Mouse (Mus musculus): ENCODE measurements around the gene Mapkapk2. TPM values are rescaled to one million over a fixed set of nuclear protein-coding genes. Genes with fewer than 3 reads are reported as not detected.
A peak's percentile ranks its signal among the peaks of the same experiment; 100 is the strongest.

Gene Mapkapk2
- polyA plus RNA-seq, 1 experiment from 2014 or later = 51.1 TPM

DNA sequence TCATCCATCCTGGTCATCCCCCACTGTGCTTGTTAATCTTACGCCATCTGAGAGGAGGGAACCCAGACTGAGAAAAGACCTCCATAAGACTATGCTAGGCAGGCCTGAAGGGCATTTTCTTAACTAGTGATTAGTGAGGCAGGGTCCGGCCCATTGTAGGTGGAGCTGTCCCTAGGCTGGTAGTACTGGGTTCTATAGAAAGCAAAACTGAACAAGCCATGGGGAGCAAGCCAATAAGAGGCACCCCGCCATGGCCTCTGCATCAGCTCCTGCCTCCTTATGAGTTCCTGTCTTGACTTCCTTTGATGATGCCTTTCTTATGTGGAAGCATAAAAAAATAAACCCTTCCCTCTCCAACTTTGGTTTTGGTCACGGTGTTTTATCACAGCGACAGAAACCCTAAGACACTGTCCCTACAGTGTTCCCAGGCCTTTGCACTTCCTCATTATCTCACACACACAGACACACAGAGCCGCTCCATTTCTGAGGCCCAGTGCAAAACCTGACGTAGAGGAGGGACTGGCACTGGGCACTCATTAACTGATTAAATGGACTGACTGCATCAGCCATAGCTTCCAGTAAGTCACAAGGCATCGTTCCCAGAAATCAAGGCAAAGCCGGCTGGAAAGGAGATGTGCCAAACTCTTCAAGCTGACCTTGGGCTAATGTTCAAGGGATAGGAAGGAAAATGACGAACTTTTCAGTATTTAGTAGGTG lies 29.5 kb downstream of the Mapkapk2 start:
- WGBS = 90% methylated on average over 10 of the region's 10 CpGs
- Histone ChIP-seq H3K4me3 (no peak overlapping the region), H3K9me3 (no peaks in the 10 kb centered on the region), H3K4me1 (replicated peaks) (peaks cover 24% of the 10 kb centered on the region), H3K36me3 (peaks cover 14% of the 10 kb centered on the region), H3K27me3 (ENCODE audit: insufficient read depth, poor library complexity, severe bottlenecking) (no peaks in the 10 kb centered on the region), H3K27ac (no peak overlapping the region)
- no peak for DNase-seq (ENCODE audit: low spot score)

DNA sequence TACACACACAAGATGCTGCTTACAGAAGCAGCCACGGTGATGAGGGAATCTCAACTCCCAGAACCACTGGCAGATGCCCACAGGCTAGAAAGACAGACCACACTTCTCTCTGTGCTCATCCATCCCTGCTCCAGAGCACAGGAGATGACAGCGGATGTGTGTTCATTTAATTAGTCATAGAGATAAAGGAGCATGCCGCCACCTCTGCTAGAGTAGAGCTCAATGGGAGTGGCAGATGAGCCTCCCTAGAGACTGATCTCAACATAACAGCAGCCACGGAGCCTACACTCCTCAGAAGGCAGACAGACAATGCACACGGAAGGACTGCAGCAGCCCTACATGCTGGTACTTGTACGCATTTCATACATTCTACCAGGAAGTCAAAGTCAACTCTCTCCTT lies 33.4 kb downstream of the Mapkapk2 start:
- Histone ChIP-seq H3K27ac (no peak overlapping the region), H3K27me3 (ENCODE audit: insufficient read depth, poor library complexity, severe bottlenecking) (no peaks in the 10 kb centered on the region), H3K4me1 (replicated peaks) (peaks cover 52% of the 10 kb centered on the region), H3K36me3 (peaks cover 14% of the 10 kb centered on the region), H3K4me3 (no peak overlapping the region), H3K9me3 (no peaks in the 10 kb centered on the region)
- no peak for DNase-seq (ENCODE audit: low spot score)
- WGBS = 70% methylated on average over 6 of the region's 6 CpGs

DNA sequence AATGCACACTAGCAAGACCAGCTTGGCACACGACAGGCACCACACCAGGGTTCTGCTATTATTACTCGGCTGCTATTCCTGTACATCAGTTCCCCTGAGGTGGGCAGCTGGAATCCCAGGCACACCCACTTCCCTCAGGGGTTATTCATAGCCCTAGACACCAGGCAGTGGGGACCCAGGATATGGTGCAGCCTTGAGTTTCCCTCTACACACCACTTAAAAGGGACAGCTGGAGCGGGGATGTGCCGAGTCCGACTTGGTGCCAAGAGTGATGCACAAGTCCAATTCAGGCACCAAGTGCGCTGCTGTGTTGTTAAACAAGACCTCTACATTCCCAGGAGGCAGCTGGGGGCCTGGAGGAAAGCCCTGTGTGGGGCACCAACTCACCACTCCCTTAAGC lies 34.8 kb downstream of the Mapkapk2 start:
- Histone ChIP-seq H3K36me3 (peaks cover 13% of the 10 kb centered on the region), H3K4me3 (no peak overlapping the region), H3K9me3 (no peaks in the 10 kb centered on the region), H3K27me3 (ENCODE audit: insufficient read depth, poor library complexity, severe bottlenecking) (no peaks in the 10 kb centered on the region), H3K4me1 (replicated peaks) (peaks cover 66% of the 10 kb centered on the region), H3K27ac (peak overlapping the region; percentile 16; the same call in 1 of the 2 replicates)
- 88% methylated on average over 6 of the region's 6 CpGs for WGBS
- no peak for DNase-seq (ENCODE audit: low spot score)

DNA sequence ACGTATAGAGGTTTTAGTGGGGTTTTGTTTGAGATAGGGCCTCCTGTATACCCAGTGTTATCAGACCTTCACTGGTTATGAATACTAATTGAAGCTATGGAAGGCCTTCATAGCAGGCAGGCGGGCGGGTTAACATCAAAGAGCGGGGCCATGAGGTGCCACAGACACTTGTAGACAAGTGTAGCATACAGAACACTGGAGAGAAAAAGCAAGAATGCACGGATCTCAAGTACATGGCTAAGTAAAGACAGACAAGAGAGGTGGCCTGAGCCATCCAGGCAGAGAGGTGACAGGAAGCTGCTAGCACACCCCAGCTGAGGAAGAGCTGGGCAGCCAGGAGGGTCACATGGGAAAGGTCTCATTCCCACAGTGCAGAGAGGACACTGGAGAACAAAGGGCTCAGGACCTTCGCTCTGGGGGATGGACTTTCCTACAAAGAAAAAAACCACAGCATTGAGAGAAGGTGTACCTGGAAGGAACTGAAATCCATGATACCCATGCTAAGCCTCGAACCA lies 35.8 kb downstream of the Mapkapk2 start:
- no peaks in the 10 kb centered on the region for H3K9me3 ChIP-seq
- peak overlapping the region; percentile 50; the same call in 1 of the 2 replicates for H3K27ac ChIP-seq
- peaks cover 16% of the 10 kb centered on the region for H3K36me3 ChIP-seq
- H3K27me3 ChIP-seq (ENCODE audit: insufficient read depth, poor library complexity, severe bottlenecking) = no peaks in the 10 kb centered on the region
- H3K4me1 ChIP-seq (replicated peaks) = peaks cover 66% of the 10 kb centered on the region
- no peak for DNase-seq (ENCODE audit: low spot score)
- WGBS = 82% methylated on average over 7 of the region's 7 CpGs
- H3K4me3 ChIP-seq = no peak overlapping the region

DNA sequence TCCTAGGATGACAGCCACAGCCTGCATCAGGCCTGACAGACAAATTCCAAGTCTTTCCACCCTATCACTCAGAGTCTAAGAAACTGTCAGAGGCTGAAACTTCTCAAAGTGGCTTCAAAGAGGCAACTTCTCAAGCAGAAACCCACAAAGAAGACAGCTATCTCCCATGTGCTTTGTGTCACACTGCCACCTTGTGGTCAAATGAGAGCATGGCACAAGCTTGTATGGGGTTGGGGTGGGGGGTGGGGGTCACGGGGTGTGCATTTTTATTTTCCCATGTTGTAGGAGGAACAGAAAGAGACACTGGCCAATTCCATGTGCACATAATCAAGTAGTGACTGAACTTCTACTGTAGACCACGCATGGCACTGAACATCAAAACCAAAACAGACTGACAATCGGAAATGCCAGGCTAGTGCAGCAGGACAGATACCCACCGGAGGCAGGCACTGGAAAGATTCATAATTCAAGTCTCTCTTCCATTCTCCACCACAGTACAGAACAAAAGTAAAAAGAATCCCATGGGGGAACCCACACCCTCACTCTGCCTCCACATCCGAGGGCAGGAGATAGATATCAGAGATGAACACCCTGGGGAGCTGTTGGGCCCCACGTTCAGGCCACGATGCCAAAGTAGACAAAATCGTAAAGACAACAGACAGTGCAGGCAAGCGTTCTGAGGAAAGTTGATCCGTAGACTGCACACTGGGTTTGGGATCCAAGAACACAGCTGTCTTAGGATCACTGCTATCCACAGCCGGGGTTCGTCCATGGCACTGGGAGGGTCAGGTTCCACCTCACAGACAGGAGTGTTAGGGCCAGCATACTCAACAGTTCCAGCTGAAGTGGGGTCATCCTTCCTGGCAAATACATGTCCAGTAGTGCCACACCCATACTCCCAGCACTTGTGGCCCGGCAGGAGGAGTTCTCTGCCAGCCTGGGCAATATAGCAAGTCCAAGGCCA lies 37.1 kb downstream of the Mapkapk2 start:
- peak; percentile 53 for DNase-seq (ENCODE audit: low spot score)
- Histone ChIP-seq H3K36me3 (peaks cover 27% of the 10 kb centered on the region), H3K4me1 (replicated peaks) (peaks cover 66% of the 10 kb centered on the region), H3K27ac (peak overlapping the region; percentile 73), H3K9me3 (no peaks in the 10 kb centered on the region), H3K27me3 (ENCODE audit: insufficient read depth, poor library complexity, severe bottlenecking) (no peaks in the 10 kb centered on the region), H3K4me3 (no peak overlapping the region)
- WGBS = 70% methylated on average over 13 of the region's 13 CpGs

DNA sequence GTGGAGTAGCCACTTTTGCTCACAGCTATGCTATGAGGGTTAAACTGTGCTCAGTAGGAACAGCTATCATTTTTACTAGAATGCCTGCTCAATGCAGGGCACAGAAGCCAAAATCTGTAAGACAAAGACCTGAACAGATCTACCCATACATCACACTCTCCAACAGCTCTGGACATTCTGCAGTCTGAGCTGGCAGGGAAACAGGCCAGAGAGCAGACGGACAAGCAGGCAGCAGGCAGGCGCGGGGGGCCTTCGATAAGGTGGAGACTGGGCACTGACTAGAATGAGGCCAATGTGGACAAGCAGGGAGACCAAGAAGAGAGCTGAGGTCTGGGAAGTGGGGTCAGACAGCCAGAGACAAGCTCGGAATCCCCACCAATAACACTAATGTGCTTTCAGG lies 37.8 kb downstream of the Mapkapk2 start:
- no peaks in the 10 kb centered on the region for H3K27me3 ChIP-seq (ENCODE audit: insufficient read depth, poor library complexity, severe bottlenecking)
- no peaks in the 10 kb centered on the region for H3K9me3 ChIP-seq
- peaks cover 66% of the 10 kb centered on the region for H3K4me1 ChIP-seq (replicated peaks)
- DNase-seq (ENCODE audit: low spot score) = no peak
- no peak overlapping the region for H3K4me3 ChIP-seq
- 90% methylated on average over 5 of the region's 5 CpGs for WGBS
- H3K27ac ChIP-seq = peak overlapping the region; percentile 73
- H3K36me3 ChIP-seq = peaks cover 34% of the 10 kb centered on the region

DNA sequence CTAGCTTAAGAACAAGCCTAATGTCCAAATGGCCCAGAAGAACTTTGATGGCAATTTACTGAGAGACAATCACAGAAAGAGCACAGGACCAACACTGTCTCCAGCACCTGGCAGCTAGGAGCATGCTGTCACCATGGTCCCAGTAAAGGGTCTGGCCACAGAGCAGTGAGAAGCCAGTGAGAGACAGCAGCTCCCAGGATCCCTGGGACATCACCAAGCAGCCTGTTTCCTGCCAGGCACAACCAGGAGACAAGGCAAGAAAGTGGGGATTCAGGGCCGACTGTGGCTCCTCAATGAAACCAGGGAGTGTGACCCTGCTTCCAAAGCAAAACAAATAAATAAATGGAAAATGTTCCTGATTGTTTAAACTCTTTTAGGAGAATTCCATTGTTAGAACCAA lies 38.2 kb downstream of the Mapkapk2 start:
- H3K4me1 ChIP-seq (replicated peaks) = peaks cover 63% of the 10 kb centered on the region
- DNase-seq (ENCODE audit: low spot score) = no peak
- H3K36me3 ChIP-seq = peaks cover 38% of the 10 kb centered on the region
- 65% methylated on average over 1 of the region's 1 CpGs for WGBS
- H3K27me3 ChIP-seq (ENCODE audit: insufficient read depth, poor library complexity, severe bottlenecking) = no peaks in the 10 kb centered on the region
- H3K4me3 ChIP-seq = no peak overlapping the region
- no peaks in the 10 kb centered on the region for H3K9me3 ChIP-seq
- H3K27ac ChIP-seq = peak overlapping the region; percentile 23; the same call in 1 of the 2 replicates

DNA sequence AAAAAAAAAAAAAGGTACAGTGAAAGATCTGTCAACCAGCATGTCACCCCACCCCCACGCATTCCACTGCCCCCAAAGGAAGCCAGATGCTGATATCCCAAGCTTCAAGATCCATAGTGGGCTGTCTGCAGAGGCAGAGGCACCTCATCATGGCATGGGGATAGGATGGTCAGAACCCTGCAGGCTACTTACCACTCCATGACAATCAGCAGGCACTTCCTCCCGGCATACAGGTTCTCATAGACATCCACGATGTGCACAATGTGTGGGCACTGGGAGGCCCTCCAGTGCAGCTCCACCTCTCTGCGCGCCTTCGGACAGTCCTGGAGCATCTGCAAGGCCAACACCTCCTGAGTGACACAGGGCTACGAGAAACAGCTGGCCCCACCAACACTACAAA lies 39.2 kb downstream of the Mapkapk2 start:
- WGBS = 78% methylated on average over 7 of the region's 7 CpGs
- H3K27ac ChIP-seq = peak overlapping the region; percentile 23; the same call in 1 of the 2 replicates
- no peak overlapping the region for H3K4me3 ChIP-seq
- H3K27me3 ChIP-seq (ENCODE audit: insufficient read depth, poor library complexity, severe bottlenecking) = no peaks in the 10 kb centered on the region
- no peaks in the 10 kb centered on the region for H3K9me3 ChIP-seq
- H3K4me1 ChIP-seq (replicated peaks) = peaks cover 58% of the 10 kb centered on the region
- no peak for DNase-seq (ENCODE audit: low spot score)
- H3K36me3 ChIP-seq = peaks cover 46% of the 10 kb centered on the region

DNA sequence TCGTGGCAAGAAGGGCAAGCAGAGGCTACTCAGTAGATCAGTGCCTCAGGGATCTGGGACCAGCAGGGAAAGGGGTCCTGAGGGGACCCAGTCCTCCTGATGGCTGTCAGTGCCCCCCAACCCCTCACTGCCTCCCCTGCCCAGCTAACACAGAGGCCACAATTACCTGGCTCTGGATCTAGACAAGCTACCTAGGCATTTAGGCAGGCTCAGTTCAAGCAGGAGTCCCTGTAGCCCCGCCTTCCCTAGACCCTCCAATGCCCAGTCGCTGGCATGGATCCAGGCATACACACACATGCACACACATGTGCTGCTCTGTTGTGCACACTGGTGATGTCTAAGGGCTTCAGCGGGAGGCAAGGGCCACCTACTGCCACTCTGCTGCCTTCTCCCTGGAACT lies 43.4 kb downstream of the Mapkapk2 start:
- WGBS = 95% methylated on average over 4 of the region's 4 CpGs
- no peak overlapping the region for H3K4me3 ChIP-seq
- H3K27me3 ChIP-seq (ENCODE audit: insufficient read depth, poor library complexity, severe bottlenecking) = no peaks in the 10 kb centered on the region
- H3K27ac ChIP-seq = no peak overlapping the region; the same call in 1 of the 2 replicates
- H3K4me1 ChIP-seq (replicated peaks) = peaks cover 36% of the 10 kb centered on the region
- no peak for DNase-seq (ENCODE audit: low spot score)
- H3K9me3 ChIP-seq = no peaks in the 10 kb centered on the region
- peaks cover 60% of the 10 kb centered on the region for H3K36me3 ChIP-seq

DNA sequence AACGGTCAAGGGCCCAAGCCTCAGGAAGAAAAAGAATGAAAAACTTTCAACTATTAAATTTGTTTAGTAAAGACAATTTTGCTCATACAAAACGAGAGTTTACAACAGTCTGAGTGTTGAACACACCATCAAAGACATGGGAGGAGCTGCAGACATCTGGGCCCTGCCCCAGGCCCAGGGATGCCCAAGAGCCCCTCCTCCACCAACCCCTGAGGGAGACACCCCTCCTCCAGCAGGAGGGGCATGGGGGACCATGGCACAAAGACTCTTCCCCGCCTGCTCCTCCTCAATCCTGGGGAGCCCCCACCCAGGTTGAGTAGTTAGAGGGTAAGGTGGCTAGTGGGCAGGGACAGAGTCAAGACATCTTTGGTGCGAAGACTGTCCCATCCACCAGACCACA lies 44.0 kb downstream of the Mapkapk2 start:
- Histone ChIP-seq H3K27me3 (ENCODE audit: insufficient read depth, poor library complexity, severe bottlenecking) (no peaks in the 10 kb centered on the region), H3K4me3 (no peak overlapping the region), H3K27ac (peak overlapping the region; percentile 66; the same call in 1 of the 2 replicates), H3K9me3 (no peaks in the 10 kb centered on the region), H3K36me3 (peaks cover 60% of the 10 kb centered on the region), H3K4me1 (replicated peaks) (peaks cover 30% of the 10 kb centered on the region)
- DNase-seq (ENCODE audit: low spot score) = no peak
- WGBS = 67% methylated on average over 4 of the region's 4 CpGs

DNA sequence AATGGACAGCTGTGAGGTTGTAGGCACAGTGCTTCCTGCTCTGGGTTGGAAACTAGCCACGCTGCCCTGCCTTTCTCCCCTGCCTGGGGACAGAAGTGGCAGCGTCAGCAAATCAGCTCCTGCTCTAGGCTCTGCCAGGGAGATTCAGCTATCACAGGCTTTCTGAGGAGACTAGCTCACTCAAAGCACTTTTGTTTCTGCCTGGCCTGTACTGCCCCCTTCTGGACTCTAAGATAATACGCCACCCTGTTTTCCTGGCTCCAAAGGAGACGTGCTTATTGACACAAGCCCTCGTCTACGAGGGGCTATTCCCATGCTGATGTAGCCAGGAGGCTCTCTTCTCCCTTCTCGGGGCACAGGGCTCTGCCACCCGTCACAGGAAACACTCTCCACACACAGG lies 44.4 kb downstream of the Mapkapk2 start:
- Histone ChIP-seq H3K4me1 (replicated peaks) (peaks cover 26% of the 10 kb centered on the region), H3K27ac (peak overlapping the region; percentile 66; the same call in 1 of the 2 replicates), H3K27me3 (ENCODE audit: insufficient read depth, poor library complexity, severe bottlenecking) (no peaks in the 10 kb centered on the region), H3K9me3 (no peaks in the 10 kb centered on the region), H3K4me3 (no peak overlapping the region), H3K36me3 (peaks cover 60% of the 10 kb centered on the region)
- DNase-seq (ENCODE audit: low spot score) = peak; percentile 72
- WGBS = 6% methylated on average over 8 of the region's 8 CpGs

DNA sequence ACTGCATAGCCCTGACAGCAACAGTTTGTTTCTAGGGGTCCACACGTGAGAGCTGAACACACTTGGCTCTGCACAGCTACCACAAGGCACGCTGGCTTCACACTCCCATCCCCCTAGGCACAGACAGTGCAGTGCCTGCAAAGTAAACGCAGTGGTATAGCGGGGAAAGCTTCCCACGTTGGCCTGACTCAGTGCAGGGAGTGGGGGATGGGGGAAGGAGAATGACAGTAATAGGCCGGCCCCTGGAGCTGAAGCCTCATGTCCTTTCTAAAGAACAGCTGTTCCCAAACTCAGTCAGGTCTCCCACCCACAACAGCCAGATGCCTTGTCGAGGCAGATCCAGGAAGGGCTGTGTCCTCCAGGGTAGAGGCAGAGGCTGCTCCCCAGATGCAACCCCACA lies 46.6 kb downstream of the Mapkapk2 start:
- no peak overlapping the region for H3K4me3 ChIP-seq
- peaks cover 22% of the 10 kb centered on the region for H3K4me1 ChIP-seq (replicated peaks)
- peaks cover 39% of the 10 kb centered on the region for H3K36me3 ChIP-seq
- WGBS = 29% methylated on average over 7 of the region's 7 CpGs
- H3K27me3 ChIP-seq (ENCODE audit: insufficient read depth, poor library complexity, severe bottlenecking) = no peaks in the 10 kb centered on the region
- H3K9me3 ChIP-seq = no peaks in the 10 kb centered on the region
- H3K27ac ChIP-seq = peak overlapping the region; percentile 53; the same call in 1 of the 2 replicates
- no peak for DNase-seq (ENCODE audit: low spot score)

DNA sequence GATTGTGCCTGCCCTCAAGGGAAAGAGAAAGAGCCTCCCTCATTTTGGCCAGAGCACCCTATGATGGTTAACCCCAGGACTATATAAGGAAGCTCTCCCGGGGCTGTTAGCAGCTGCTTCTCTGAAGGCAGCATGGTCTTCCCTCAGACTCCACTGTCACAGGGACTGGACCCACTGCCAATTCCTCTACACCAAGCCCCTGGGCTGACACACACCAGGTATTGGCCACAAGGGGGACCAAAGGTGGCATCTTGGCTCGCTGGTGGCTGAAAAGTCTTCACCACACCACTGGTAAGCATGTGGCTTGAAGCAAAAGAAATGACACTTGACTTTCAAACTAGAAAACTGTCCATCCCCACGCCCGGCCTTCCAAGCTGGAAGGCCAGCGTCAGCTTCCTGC lies 47.0 kb downstream of the Mapkapk2 start:
- no peaks in the 10 kb centered on the region for H3K9me3 ChIP-seq
- H3K4me3 ChIP-seq = no peak overlapping the region
- 77% methylated on average over 5 of the region's 5 CpGs for WGBS
- peaks cover 34% of the 10 kb centered on the region for H3K36me3 ChIP-seq
- DNase-seq (ENCODE audit: low spot score) = no peak
- H3K27me3 ChIP-seq (ENCODE audit: insufficient read depth, poor library complexity, severe bottlenecking) = no peaks in the 10 kb centered on the region
- H3K27ac ChIP-seq = no peak overlapping the region
- H3K4me1 ChIP-seq (replicated peaks) = peaks cover 22% of the 10 kb centered on the region
